Mouse (Mus musculus) myocyte (in vitro differentiated cells): ENCODE data around the gene Sdccag8.

Experiments
- E2F4 ChIP-seq: IDR thresholded peaks from one replicate; pipeline ENCODE4 v1.6.1; 2011; ENCODE audit warnings: mild to moderate bottlenecking, control low read depth, moderate library complexity; ENCODE audit not compliant: insufficient read depth
- MAX ChIP-seq: IDR thresholded peaks from one replicate; pipeline ENCODE4 v1.6.1; 2011; ENCODE audit warnings: low read depth, mild to moderate bottlenecking, control low read depth
- MYOD1 ChIP-seq, 3 experiments: IDR thresholded peaks; one replicate each; pipeline ENCODE4 v1.6.1; 2011; ENCODE audit warnings: control low read depth in 2 of 3, low read depth in 2 of 3, mild to moderate bottlenecking in 2 of 3, moderate library complexity in 1 of 3; ENCODE audit not compliant: insufficient read length in 2 of 3, control insufficient read depth in 1 of 3
- MYOG ChIP-seq, 3 experiments: IDR thresholded peaks; one replicate each; pipeline ENCODE4 v1.6.1; 2011; ENCODE audit warnings: control low read depth in 2 of 3, low read depth in 2 of 3, mild to moderate bottlenecking in 2 of 3; ENCODE audit not compliant: insufficient read length in 2 of 3, control insufficient read depth in 1 of 3, insufficient read depth in 1 of 3
- POLR2A ChIP-seq: IDR thresholded peaks from one replicate; pipeline ENCODE4 v1.6.1; 2011; ENCODE audit warnings: low read depth, mild to moderate bottlenecking, control low read depth, moderate library complexity; ENCODE audit not compliant: insufficient read length
- POLR2AphosphoS2 ChIP-seq: IDR thresholded peaks from one replicate; pipeline ENCODE4 v1.6.1; 2011; ENCODE audit warnings: low read depth, control low read depth; ENCODE audit not compliant: insufficient read length
- REST ChIP-seq: IDR thresholded peaks from one replicate; pipeline ENCODE4 v1.6.1; 2011; ENCODE audit warnings: mild to moderate bottlenecking, control low read depth, moderate library complexity; ENCODE audit not compliant: insufficient read depth, insufficient read length
- SRF ChIP-seq: IDR thresholded peaks from one replicate; pipeline ENCODE4 v1.6.1; 2011; ENCODE audit warnings: low read depth; ENCODE audit not compliant: control insufficient read depth, insufficient read length
- TCF12 ChIP-seq: IDR thresholded peaks from one replicate; pipeline ENCODE4 v1.6.1; 2011; ENCODE audit warnings: mild to moderate bottlenecking, control low read depth; ENCODE audit not compliant: poor library complexity, insufficient read depth, severe bottlenecking
- USF1 ChIP-seq: IDR thresholded peaks from one replicate; pipeline ENCODE4 v1.6.1; 2011; ENCODE audit warnings: low read depth, mild to moderate bottlenecking, control low read depth, moderate library complexity

- TF ChIP-seq POLR2A (peak; percentile 68), TCF12 (no peak), REST (no peak), USF1 (no peak), POLR2AphosphoS2 (peak; percentile 82), SRF (no peak), MYOG (IDR thresholded peaks at IDR 0.05; ENCODE audit: control insufficient read depth in 1 of 3, insufficient read depth in 1 of 3, insufficient read length in 2 of 3, low read depth in 2 of 3) (no peak), MYOD1 (IDR thresholded peaks at IDR 0.05; ENCODE audit: control insufficient read depth in 1 of 3, insufficient read length in 2 of 3, low read depth in 2 of 3) (no peak), E2F4 (no peak), MAX (no peak)
Observed at GRCm38 (mm10) chr1:176814591-176815062, at the start of gene Sdccag8.
